Mouse (Mus musculus) G1E-ER4 (cell line): Measurements from ENCODE around the gene Tmem183a. TPM values are rescaled to one million over a fixed set of nuclear protein-coding genes. Genes with fewer than 3 reads are reported as not detected.

Experiments used
- GATA1 ChIP-seq: IDR thresholded peaks from one replicate; pipeline ENCODE4 v1.8.0; 2012; ENCODE audit warnings: low read length, inconsistent platforms
- polyA plus RNA-seq: library from polyadenylated mRNA; stranded (reverse); fragments of >175 nt; gene quantifications from 2 replicates; pipeline ENCODE4 v1.2.3, GENCODE M21; 2012

Gene Tmem183a
- 49.6 and 62.4 TPM in 2 replicates for polyA plus RNA-seq

- TF ChIP-seq GATA1: no peak
These were observed at the start of gene Tmem183a for GRCm38 (mm10) chr1:134361857-134362212. Gene Tmem183a, minus strand, starts transcription at chr1:134361979.

GRCm38 (mm10) chr1:134408080-134408479 is 46.3 kb upstream of the Tmem183a start:
- TF ChIP-seq GATA1: no peak

GRCm38 (mm10) chr1:134406414-134406771 is 44.6 kb upstream of the Tmem183a start:
- no peak for TF ChIP-seq GATA1

GRCm38 (mm10) chr1:134405509-134406413 is 44.0 kb upstream of the Tmem183a start, which contains the start of gene Cyb5r1:
Gene Cyb5r1, plus strand, starts transcription at chr1:134405559.
- no peak for TF ChIP-seq GATA1

GRCm38 (mm10) chr1:134399735-134400134 is 38.0 kb upstream of the Tmem183a start:
- no peak for TF ChIP-seq GATA1

- no peak for TF ChIP-seq GATA1
These were observed 36.4 kb upstream of the Tmem183a start for GRCm38 (mm10) chr1:134398210-134398609.

- TF ChIP-seq GATA1: no peak
These were observed 32.0 kb upstream of the Tmem183a start for GRCm38 (mm10) chr1:134393827-134394226.

GRCm38 (mm10) chr1:134385666-134386065 is 23.9 kb upstream of the Tmem183a start, which contains the start of gene 4933406M09Rik:
Gene 4933406M09Rik, plus strand, starts transcription at chr1:134385940.
- no peak for TF ChIP-seq GATA1

GRCm38 (mm10) chr1:134385176-134385575 is 23.4 kb upstream of the Tmem183a start:
- TF ChIP-seq GATA1: no peak

- TF ChIP-seq GATA1: no peak
These were observed 22.8 kb upstream of the Tmem183a start for GRCm38 (mm10) chr1:134384581-134384980.

GRCm38 (mm10) chr1:134381795-134382625 is 20.2 kb upstream of the Tmem183a start:
- TF ChIP-seq GATA1: no peak

GRCm38 (mm10) chr1:134381051-134381450 is 19.3 kb upstream of the Tmem183a start:
- TF ChIP-seq GATA1: no peak

GRCm38 (mm10) chr1:134374124-134374523 is 12.3 kb upstream of the Tmem183a start:
- TF ChIP-seq GATA1: no peak

GRCm38 (mm10) chr1:134368777-134369337 is 7.1 kb upstream of the Tmem183a start:
- no peak for TF ChIP-seq GATA1

- no peak for TF ChIP-seq GATA1
These were observed 3.7 kb upstream of the Tmem183a start for GRCm38 (mm10) chr1:134365491-134365890.

GRCm38 (mm10) chr1:134363194-134363593 is 1.4 kb upstream of the Tmem183a start:
- no peak for TF ChIP-seq GATA1
